Mouse (Mus musculus) kidney, adult 2 months (tissue): ENCODE data around the gene Cisd1. TPM values are rescaled to one million over a fixed set of nuclear protein-coding genes. Genes with fewer than 3 reads are reported as not detected.

Source experiments
- DNase-seq: peaks from one replicate; pipeline ENCODE4 v3.0.0; 2021
- H3K27ac ChIP-seq: fragments of 200-500 bp; 2 replicates; pipeline ENCODE4 v1.5.1; 2012; ENCODE audit warnings: low read depth, low read length, control low read depth, inconsistent platforms; ENCODE audit not compliant: insufficient read depth
- H3K27me3 ChIP-seq: fragments of 200-500 bp; replicated peaks from 2 replicates; pipeline ENCODE4 v1.6.1; 2012; ENCODE audit warnings: mild to moderate bottlenecking, moderate library complexity, low read length, inconsistent platforms; ENCODE audit not compliant: control insufficient read depth, insufficient read depth
- H3K36me3 ChIP-seq: fragments of 200-500 bp; 2 replicates; pipeline ENCODE4 v1.6.1; 2012; ENCODE audit warnings: mild to moderate bottlenecking, moderate library complexity, low read length, inconsistent platforms; ENCODE audit not compliant: control insufficient read depth, insufficient read depth
- H3K4me1 ChIP-seq: fragments of 200-500 bp; 2 replicates; pipeline ENCODE4 v1.6.1; 2011; ENCODE audit warnings: low read length; ENCODE audit not compliant: control insufficient read depth, insufficient read depth
- H3K4me3 ChIP-seq: fragments of 200-500 bp; 2 replicates; pipeline ENCODE4 v1.5.1; 2011; ENCODE audit warnings: mild to moderate bottlenecking, low read depth, low read length, control low read depth; ENCODE audit not compliant: insufficient read depth
- CTCF ChIP-seq: fragments of 200-500 bp; conservative IDR thresholded peaks from 2 replicates; pipeline ENCODE4 v1.5.1; 2011; ENCODE audit warnings: low read depth, mild to moderate bottlenecking, control low read depth, low read length, moderate library complexity, mixed read lengths; ENCODE audit not compliant: insufficient read depth, insufficient read length
- POLR2A ChIP-seq: fragments of 200-500 bp; IDR thresholded peaks from one replicate; pipeline ENCODE4 v1.6.1; 2011; ENCODE audit warnings: low read depth, low read length, control low read depth
- WGBS: fragments of 180-500 bp; shearing (Covaris S2); methylation state at CpG from one replicate; pipeline ENCODE4 v1.1.7; 2018; 5-methylcytosine and 5-hydroxymethylcytosine counted together
- polyA plus RNA-seq: library from polyadenylated mRNA; depleted of rRNA; stranded (reverse); fragments of >200 nt; gene quantifications from 2 replicates; pipeline ENCODE4 v1.2.3, GENCODE M21; 2012

Gene Cisd1
- polyA plus RNA-seq, 1 experiment: 319 TPM

DNA sequence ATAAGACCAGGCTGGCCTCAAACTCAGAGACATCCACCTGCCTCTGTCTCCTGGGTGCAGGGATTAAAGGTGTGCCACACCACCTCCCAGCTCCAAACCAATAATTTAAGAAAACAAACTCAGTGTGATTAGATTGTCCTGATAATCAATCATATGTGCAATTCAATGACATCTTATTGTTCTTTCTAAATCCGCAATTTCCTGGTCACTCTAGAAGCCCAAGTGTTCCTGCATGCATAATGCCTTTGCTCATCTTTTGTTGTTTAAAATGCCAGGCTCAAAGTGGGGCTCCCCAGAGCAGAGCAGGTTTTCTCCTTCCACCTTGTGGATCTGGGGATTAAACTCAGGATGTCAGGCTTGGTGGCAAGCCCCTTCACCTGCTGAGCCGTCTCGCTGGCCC is 34.5 kb downstream of the Cisd1 start:
- Histone ChIP-seq H3K4me1 (no peaks in the 10 kb centered on the region), H3K27me3 (no peaks in the 10 kb centered on the region), H3K27ac (no peak overlapping the region), H3K36me3 (no peaks in the 10 kb centered on the region), H3K4me3 (no peak overlapping the region)
- no peak for TF ChIP-seq CTCF
- no peak for TF ChIP-seq POLR2A
- no peak for DNase-seq
- 78% methylated on average over 3 of the region's 3 CpGs for WGBS

DNA sequence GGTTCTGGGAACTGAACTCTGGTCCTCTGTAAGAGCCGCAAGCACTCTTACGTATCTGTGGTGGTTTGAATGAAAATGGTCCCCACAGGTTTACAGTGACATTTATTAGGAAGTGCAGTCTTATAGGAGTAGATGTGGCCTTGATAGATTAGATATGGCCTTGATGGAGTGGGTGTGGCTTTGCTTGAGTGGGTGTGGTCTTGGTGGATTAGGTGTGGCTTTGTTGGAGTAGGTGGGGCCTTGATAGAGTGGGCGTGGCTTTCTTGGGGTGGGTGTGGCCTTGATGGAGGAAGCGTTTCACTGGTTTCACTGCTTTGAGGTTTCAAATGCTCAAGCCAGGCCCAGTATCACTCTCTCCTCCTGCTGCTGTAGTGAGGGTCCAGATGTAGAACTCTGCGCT is 36.6 kb downstream of the Cisd1 start:
- no peak for DNase-seq
- TF ChIP-seq CTCF: no peak
- no peak for TF ChIP-seq POLR2A
- Histone ChIP-seq H3K36me3 (no peaks in the 10 kb centered on the region), H3K4me3 (no peak overlapping the region), H3K4me1 (no peaks in the 10 kb centered on the region; the same call in 1 of the 2 replicates), H3K27ac (no peak overlapping the region), H3K27me3 (no peaks in the 10 kb centered on the region)
- 91% methylated on average over 5 of the region's 5 CpGs for WGBS

DNA sequence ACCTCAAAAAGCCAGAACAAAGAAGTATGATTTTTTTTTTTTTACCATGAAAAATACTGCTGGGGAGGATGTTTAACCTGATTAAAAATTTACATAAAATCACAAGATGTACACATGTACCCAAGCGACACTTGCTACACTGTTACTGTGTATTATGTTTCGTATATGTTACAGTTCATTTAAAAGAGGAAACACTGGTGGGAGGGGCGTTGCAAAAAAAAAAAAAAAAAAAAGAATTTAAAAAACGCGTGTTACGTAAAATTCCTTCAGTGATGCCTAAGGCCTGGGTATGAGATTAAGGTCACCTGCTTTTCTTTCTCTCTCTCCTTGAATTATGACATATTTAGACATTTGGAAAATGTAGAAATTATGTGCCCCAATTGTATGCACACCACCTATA is 38.0 kb downstream of the Cisd1 start:
- Histone ChIP-seq H3K36me3 (no peaks in the 10 kb centered on the region), H3K4me3 (no peak overlapping the region), H3K4me1 (no peaks in the 10 kb centered on the region; the same call in 1 of the 2 replicates), H3K27ac (no peak overlapping the region), H3K27me3 (no peaks in the 10 kb centered on the region)
- DNase-seq: no peak
- WGBS: 58% methylated on average over 6 of the region's 6 CpGs
- TF ChIP-seq CTCF (no peak), POLR2A (no peak)

DNA sequence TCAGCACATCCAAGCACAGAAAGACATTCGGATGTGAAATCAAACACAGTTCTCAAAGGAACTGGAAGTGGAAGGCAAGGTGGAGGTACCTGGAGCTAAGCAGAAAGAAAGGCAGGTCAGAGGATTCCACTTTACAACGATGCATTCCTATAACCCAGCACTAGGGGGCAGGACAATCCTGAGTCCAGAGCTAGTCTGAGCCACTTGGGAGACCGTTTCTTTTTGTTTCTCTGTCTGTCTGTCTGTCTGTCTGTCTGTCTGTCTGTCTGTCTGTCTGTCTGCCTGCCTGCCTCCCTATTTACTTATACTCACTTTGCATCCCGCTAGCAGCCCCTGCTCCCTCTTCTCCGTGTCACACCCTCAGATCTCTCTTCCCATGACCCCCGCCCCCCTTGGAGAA is 38.6 kb downstream of the Cisd1 start:
- peak; percentile 59 for DNase-seq
- no peak overlapping the region for H3K27ac ChIP-seq
- no peaks in the 10 kb centered on the region for H3K27me3 ChIP-seq
- no peaks in the 10 kb centered on the region for H3K36me3 ChIP-seq
- TF ChIP-seq CTCF: peak; percentile 75
- no peak for TF ChIP-seq POLR2A
- WGBS: 22% methylated on average over 6 of the region's 6 CpGs
- H3K4me3 ChIP-seq: no peak overlapping the region
- no peaks in the 10 kb centered on the region; the same call in 1 of the 2 replicates for H3K4me1 ChIP-seq

DNA sequence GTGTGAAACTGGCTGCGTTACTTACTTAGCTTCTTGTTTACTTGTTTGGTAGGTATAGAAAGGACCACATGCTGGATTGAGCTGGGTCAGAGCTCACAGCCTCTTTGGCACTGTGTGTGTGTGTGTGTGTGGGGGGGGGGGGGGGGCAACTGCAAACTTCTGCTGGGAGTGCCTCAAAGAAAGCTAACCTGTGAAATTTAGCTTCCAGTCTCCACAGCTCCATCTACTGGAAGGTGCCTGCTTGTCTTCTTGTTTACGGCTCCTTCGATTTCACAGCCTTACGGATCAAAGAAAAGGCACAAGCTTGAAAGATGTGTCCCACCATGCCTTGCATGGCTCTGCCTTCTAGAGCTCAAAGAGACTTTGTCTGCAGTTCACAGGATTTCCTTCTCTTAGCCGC is 42.3 kb downstream of the Cisd1 start:
- no peaks in the 10 kb centered on the region; the same call in 1 of the 2 replicates for H3K4me1 ChIP-seq
- no peaks in the 10 kb centered on the region for H3K36me3 ChIP-seq
- DNase-seq: peak; percentile 55
- 18% methylated on average over 5 of the region's 5 CpGs for WGBS
- no peaks in the 10 kb centered on the region for H3K27me3 ChIP-seq
- H3K27ac ChIP-seq: no peak overlapping the region
- TF ChIP-seq CTCF: peak; percentile 57
- no peak for TF ChIP-seq POLR2A
- no peak overlapping the region for H3K4me3 ChIP-seq

DNA sequence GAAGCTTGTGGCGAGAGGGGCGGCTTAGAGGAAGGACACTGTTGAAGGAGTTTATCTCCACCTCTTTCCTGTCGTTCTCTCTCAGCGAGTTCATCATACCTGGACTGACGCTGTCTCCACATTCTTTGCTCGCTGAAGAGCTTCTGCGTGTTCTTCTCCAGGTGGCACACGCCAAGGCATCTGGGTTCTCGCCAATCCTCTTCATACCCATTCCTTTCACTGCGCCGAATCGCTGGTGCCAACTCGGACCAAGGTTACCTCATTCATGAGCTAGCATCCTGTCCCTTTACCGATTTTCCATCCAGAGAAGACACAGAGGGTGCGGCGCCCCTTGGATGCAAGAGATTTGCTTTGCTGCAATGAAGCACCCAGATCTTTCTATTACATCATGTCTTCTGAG is 44.6 kb downstream of the Cisd1 start:
- H3K4me3 ChIP-seq: no peak overlapping the region
- H3K36me3 ChIP-seq: no peaks in the 10 kb centered on the region
- no peaks in the 10 kb centered on the region; the same call in 1 of the 2 replicates for H3K4me1 ChIP-seq
- H3K27me3 ChIP-seq: no peaks in the 10 kb centered on the region
- no peak for DNase-seq
- H3K27ac ChIP-seq: no peak overlapping the region
- TF ChIP-seq CTCF (no peak), POLR2A (no peak)
- 81% methylated on average over 16 of the region's 16 CpGs for whole genome bisulfite sequencing

DNA sequence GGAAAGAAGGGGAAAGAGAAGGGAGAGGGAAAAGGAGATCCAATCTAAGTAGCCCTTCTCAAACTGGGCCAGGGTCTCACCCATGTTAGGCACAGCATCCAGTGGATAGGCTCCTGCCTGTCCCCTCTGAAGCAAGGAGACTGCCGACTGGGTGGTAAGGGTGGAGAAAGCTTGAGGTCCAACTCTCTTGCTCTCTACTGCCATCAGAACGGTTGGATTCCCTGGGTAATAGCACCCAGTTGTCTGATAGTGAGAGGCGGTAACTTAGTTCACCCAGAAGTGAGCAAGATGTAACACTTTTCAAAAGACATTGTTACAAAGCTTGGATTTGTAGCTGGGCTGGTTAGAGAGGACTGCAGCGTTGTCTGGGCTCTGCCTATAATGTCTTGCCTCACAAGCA is 51.5 kb downstream of the Cisd1 start:
- TF ChIP-seq CTCF (no peak; the same call in 1 of the 2 replicates), POLR2A (no peak)
- Histone ChIP-seq H3K4me3 (no peak overlapping the region), H3K27me3 (no peaks in the 10 kb centered on the region), H3K36me3 (no peaks in the 10 kb centered on the region), H3K4me1 (peaks cover 3% of the 10 kb centered on the region; the same call in 1 of the 2 replicates), H3K27ac (no peak overlapping the region)
- no peak for DNase-seq
- WGBS: 62% methylated on average over 4 of the region's 4 CpGs
